Mouse (Mus musculus): Measurements from ENCODE around the gene Magi2.

The Magi2 gene

GRCm38 (mm10) chr5:19226866-19227243, at the start of gene Magi2:
Gene Magi2 (plus strand): TSS chr5:19227036.
- TF ChIP-seq GATA4 (IDR thresholded peaks at IDR 0.05; ENCODE audit: insufficient replicate concordance, low read length) = no peak

DNA sequence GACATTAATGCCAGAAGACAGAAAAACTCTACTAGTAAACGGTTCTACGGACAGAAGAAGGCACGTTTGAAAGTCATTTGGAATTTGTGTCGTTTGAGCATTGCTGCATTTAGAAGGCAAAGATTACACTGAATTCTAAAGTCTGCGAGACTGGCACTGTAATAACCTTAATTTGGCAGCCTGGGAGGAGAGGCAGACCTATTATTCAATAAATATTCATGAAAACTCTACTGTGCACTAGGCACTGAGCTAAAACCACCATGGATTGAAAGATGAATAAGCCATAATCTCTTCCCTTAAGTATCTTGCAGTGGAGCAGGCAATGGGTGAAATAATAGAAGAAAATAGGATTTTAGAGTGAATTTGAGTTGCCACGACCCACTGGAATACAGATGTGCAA, 48.2 kb upstream of the Magi2 start:
- no peak for TF ChIP-seq GATA4 (IDR thresholded peaks at IDR 0.05; ENCODE audit: insufficient replicate concordance, low read length)

DNA sequence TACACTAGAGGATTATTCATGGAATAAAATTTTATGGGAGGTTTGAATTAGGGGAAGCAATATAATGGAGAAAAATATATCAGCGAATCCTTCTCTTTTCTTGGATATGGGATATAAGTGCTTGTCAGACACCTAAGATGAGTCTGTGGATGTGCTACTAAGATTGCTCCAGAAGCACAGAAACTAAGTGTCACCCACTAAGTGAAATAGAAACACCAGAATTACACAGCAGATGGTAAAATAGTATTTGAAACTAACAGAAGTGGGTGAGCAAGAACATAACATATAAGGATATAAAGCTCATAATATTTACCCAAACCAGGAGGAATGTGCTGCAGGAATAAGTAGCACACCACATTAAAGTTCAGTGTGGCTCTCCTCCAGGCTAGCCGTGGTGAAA, 40.7 kb upstream of the Magi2 start:
- no peak for TF ChIP-seq GATA4 (IDR thresholded peaks at IDR 0.05; ENCODE audit: insufficient replicate concordance, low read length)

DNA sequence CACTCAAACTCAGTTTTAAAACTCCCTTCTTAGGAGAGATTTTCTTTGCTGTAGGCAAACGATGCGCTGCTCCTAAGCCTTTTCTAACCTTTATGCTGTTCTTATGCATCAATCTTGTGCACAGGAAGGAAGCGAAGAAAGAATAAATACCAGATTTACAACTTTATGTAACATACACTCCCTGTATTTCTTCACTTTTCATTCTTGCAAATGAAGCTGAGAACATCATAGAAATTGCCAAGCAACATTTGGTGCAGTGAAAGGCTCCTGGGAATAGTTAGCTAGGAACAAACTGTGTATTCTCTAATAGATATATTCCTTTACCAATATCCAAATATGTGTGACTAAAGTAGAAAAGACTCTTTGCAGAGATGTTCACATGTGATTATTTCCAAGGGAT, 15.2 kb upstream of the Magi2 start:
- TF ChIP-seq GATA4 (IDR thresholded peaks at IDR 0.05; ENCODE audit: insufficient replicate concordance, low read length) = no peak

GRCm38 (mm10) chr5:19226144-19226865, 531 bp upstream of the Magi2 start:
- no peak for TF ChIP-seq GATA4 (IDR thresholded peaks at IDR 0.05; ENCODE audit: insufficient replicate concordance, low read length)

GRCm38 (mm10) chr5:19227281-19227680, 445 bp downstream of the Magi2 start:
- TF ChIP-seq GATA4 (IDR thresholded peaks at IDR 0.05; ENCODE audit: insufficient replicate concordance, low read length) = no peak

DNA sequence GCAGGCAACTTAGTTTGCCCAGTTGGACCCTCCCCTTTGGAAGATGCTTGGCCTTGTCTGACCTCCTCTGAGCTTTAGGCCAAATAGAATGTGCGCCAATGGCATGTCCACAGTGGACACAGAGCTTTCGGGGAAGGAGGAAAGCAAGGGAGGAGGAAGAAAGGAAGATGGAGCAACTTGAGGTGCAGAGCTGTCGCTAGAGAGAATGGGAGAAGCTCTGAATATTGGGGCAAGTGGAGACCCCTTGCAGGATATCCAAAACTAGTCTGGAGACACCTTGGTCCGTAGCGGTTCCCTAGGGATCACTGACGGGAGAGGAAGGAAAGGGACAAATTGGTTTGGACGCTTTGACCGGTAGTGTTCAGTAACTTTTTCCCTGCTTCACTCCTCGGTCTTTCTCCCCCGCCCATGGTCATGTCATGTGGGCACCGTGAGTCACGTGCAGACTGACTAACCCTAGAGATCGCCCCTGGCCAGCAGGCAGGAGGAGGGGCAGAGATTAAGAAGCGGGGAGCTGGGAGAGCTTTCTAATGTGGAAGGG, 1.0 kb downstream of the Magi2 start:
- no peak for TF ChIP-seq GATA4 (IDR thresholded peaks at IDR 0.05; ENCODE audit: insufficient replicate concordance, low read length)

- TF ChIP-seq GATA4 (IDR thresholded peaks at IDR 0.05; ENCODE audit: insufficient replicate concordance, low read length) = no peak
Observed at GRCm38 (mm10) chr5:19241797-19242196, 15.0 kb downstream of the Magi2 start.

GRCm38 (mm10) chr5:19246426-19246825, 19.6 kb downstream of the Magi2 start:
- no peak for TF ChIP-seq GATA4 (IDR thresholded peaks at IDR 0.05; ENCODE audit: insufficient replicate concordance, low read length)

- TF ChIP-seq GATA4 (IDR thresholded peaks at IDR 0.05; ENCODE audit: insufficient replicate concordance, low read length) = no peak
Observed at GRCm38 (mm10) chr5:19247266-19247665, 20.4 kb downstream of the Magi2 start.

DNA sequence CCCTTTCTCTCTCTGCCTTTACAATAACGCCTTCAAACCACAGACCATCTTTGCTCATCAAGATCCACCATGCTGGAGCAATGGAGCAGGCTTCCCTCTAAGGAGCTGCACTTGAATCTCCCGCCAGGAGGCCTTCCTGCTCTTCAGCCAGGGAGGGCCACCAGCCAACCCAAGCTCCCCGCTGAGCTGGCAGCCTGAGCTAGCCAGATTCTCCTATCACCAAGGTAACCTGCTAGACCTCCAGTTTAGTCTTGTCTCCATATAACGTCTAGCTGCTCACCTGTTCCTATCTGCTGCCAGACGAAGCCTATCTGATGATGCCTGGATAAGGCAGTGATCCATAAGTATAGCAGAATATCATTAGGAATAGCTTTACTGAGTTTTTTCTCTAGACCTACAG, 36.0 kb downstream of the Magi2 start:
- TF ChIP-seq GATA4 (IDR thresholded peaks at IDR 0.05; ENCODE audit: insufficient replicate concordance, low read length) = no peak

GRCm38 (mm10) chr5:19264627-19265026, 37.8 kb downstream of the Magi2 start:
- no peak for TF ChIP-seq GATA4 (IDR thresholded peaks at IDR 0.05; ENCODE audit: insufficient replicate concordance, low read length)

DNA sequence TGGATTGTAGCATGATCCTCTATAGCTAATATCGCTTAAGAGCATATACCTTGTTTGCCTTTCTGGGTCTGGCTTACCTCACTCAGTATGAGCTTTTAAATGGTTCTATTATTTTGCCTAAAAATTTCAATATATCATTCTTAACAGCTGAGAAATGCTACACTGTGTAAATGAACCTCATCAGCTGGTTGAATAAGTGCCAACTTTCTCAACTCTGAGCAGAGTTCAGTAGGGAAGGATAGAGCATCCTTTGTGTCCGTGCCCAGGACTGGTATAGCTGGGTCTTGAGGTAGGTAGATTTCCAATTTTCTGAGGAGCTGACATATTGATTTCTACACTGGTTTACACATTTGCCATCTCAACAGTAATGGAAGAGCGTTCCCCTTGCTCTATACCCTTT, 65.7 kb downstream of the Magi2 start:
- TF ChIP-seq GATA4 (IDR thresholded peaks at IDR 0.05; ENCODE audit: insufficient replicate concordance, low read length) = no peak

- no peak for TF ChIP-seq GATA4 (IDR thresholded peaks at IDR 0.05; ENCODE audit: insufficient replicate concordance, low read length)
Observed at GRCm38 (mm10) chr5:19306656-19307055, 79.8 kb downstream of the Magi2 start.

- TF ChIP-seq GATA4 (IDR thresholded peaks at IDR 0.05; ENCODE audit: insufficient replicate concordance, low read length) = no peak
Observed at GRCm38 (mm10) chr5:19309870-19310269, 83.0 kb downstream of the Magi2 start.

GRCm38 (mm10) chr5:19322532-19322931, 95.7 kb downstream of the Magi2 start:
- TF ChIP-seq GATA4 (IDR thresholded peaks at IDR 0.05; ENCODE audit: insufficient replicate concordance, low read length) = no peak

GRCm38 (mm10) chr5:19337561-19337960, 110.7 kb downstream of the Magi2 start:
- TF ChIP-seq GATA4 (IDR thresholded peaks at IDR 0.05; ENCODE audit: insufficient replicate concordance, low read length) = no peak

Data from liver, adult (tissue).